Mouse (Mus musculus): ENCODE data around the gene Glis1. TPM values are rescaled to one million over a fixed set of nuclear protein-coding genes. Genes with fewer than 3 reads are reported as not detected.
"Not testable (repeated sequence)": the region's sequence is repeated elsewhere in the genome, so short reads cannot be mapped to it uniquely, and the experiment has no call there.

Glis1 gene
- polyA plus RNA-seq, 1 experiment = 0.31 TPM

DNA sequence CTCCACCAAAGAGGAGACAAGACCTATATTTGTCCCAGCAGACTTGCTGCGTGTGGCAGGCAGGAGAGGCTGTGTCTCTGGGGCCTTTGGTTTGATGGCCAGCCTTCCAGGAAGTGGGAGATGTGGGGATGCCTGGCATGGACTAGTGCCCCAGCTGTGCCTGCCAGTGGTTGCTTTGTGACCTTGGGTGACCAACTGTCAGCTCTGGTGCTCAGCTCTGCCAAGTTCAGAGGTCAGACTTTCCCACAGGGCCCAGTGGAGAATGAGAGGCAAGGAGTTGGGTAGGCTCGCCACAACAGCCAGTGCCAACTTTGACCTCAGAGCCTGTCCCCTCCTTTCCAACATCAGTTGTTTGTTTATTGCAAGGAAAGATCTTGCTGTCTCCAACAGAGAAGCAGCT lies 126.7 kb downstream of the Glis1 start:
- WGBS = 89% methylated on average over 2 of the region's 2 CpGs
- DNase-seq (ENCODE audit: low read depth, low spot score) = no peak

DNA sequence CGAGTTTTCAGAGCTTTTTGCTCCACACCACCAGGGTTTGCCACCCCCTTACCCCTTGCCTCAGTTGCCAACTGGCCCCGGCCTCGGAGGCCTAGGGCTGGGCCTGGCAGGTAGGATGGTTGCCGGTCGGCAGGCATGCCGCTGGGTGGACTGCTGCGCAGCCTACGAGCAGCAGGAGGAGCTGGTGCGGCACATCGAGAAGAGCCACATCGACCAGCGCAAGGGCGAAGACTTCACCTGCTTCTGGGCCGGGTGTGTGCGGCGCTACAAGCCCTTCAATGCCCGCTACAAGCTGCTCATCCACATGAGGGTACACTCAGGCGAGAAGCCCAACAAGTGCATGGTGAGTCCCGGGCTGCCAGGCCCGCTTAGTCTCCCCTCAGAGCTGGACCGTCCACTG lies 133.8 kb downstream of the Glis1 start:
- DNase-seq (ENCODE audit: low read depth, low spot score) = no peak
- 91% methylated on average over 21 of the region's 21 CpGs for WGBS

DNA sequence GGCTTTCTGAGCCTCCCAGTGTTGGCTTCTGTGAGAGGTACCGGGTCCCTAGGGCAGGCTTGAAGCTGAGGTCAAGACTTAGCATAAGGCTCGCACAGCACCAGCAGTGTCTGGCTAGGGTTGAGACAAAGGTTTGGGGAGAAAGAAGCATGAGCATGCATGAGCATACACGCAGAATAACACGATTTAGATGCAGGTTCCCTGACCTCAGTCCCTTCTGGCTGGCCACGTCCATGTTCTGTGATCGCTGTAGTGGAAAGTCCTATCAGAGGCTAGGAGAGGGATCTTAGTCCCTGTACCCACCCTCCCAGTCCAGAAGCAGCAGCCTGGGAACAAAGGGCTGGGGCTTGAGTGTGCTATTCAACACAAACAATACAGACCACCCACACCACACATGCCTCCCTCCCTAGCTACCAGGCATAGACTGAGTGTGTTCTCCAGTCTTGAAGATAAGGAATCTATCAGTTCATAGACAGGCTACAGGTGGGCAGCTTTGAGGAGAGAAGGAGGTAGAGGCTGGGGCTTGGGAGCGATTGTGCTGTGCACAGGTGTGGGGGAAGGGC lies 134.6 kb downstream of the Glis1 start:
- no peak for DNase-seq (ENCODE audit: low read depth, low spot score)
- 92% methylated on average over 7 of the region's 7 CpGs for WGBS

DNA sequence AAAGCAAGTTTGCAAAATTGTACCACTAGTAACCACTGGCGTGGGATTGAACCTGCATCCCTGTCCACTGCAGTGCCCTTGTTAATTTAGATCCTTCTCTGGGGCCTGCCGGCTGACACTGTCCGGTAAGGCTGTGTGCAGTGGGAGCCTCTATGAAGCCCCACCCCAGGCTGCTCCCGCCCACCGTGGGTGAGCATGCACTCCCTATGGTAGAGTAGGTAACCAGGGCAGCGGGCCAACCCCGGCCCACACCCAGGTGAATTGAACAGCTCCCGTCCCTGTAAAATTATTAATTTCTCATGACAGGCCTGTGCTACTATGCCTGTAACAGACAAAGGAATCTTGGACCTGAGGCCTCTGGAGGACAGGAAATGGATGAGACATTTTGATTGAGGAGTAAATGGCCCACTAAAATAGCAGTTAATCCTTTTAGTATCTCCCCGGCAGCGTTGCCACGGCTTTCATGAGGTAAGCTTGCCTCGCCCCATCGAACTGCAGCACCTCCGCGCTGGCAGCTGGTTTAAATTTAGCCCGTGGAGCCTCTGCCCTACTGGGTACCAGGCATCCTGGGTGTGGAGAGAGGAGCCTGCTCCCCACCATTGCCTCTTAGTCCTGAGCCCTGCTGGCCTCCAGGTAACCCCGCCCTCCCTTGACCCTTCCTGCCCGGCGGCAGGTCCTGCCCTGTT lies 136.1 kb downstream of the Glis1 start:
- no peak for DNase-seq (ENCODE audit: low read depth, low spot score)
- 36% methylated on average over 19 of the region's 19 CpGs for WGBS

DNA sequence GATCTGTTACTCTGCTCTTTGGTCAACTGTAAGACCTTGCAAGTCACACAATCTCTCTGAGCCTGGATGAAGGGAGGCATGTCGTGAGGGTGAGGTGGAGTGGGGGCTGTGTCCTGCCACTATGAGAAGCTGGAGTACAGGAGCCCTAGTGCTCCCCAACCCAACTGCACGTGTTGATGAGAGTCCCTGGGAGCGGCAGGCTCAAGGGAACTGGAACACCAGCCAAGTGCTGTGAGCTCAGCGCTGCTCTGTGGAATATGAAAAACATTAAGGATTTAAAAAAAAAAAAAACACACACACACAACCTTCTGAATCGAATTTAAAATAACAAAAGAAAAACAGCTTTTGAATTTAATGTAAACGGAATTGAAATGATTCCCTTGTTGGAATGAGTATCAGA lies 141.4 kb downstream of the Glis1 start:
- WGBS = 68% methylated on average over 6 of the region's 6 CpGs
- DNase-seq (ENCODE audit: low read depth, low spot score) = no peak

DNA sequence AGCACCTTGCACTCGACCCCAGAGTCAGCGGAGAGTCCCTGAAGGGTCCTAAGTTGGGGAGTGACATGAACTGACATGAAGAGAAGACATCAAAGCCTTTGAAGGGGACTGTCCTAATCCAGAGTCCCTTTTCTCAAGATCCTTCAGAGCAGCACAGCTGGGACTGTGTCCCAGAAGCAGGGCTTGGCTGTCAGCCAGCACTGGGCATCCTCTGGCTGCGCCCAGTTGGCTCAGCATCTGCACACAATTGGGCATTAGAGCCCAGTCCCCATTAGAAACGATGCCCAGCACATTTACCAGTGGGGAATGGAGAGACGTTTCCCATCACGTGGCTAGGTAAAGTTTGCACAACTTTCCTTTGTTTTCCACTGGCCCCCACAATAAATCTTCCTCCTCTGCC lies 142.4 kb downstream of the Glis1 start:
- 38% methylated on average over 6 of the region's 6 CpGs for WGBS
- no peak for DNase-seq (ENCODE audit: low read depth, low spot score)

DNA sequence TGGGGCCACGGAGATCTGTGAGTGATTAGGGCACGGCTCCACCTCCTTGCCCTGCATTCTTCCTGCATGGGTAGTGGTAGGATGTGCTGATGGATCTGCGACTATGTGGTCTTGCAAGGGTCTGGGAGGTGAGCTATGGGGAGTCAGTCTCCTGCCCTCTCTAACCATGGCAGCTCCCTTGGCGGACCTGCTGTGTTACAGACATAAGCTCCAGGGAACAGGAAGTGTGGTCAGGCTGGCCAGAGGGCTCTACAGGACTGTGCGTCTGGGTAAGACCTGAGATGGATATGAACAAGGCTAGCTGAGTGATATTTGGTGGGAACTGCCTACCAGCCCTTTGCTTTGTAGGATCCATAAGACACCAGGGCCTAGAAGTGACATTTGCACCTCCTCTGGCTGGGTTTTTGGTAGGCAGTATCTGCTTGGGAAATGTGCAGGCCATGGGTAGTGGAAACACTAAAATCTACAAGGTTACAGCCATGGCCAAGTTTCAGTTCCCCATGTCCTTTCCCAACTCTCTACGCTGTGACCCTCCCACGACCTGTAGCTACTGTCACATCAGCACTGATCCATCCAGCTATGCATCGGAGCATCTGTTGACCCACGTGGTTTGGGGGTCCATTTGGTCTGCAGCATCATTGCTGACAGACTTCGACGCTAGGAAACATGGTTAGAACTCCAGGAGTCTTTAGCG lies 142.9 kb downstream of the Glis1 start:
- no peak for DNase-seq (ENCODE audit: low read depth, low spot score)
- WGBS = 65% methylated on average over 12 of the region's 12 CpGs

DNA sequence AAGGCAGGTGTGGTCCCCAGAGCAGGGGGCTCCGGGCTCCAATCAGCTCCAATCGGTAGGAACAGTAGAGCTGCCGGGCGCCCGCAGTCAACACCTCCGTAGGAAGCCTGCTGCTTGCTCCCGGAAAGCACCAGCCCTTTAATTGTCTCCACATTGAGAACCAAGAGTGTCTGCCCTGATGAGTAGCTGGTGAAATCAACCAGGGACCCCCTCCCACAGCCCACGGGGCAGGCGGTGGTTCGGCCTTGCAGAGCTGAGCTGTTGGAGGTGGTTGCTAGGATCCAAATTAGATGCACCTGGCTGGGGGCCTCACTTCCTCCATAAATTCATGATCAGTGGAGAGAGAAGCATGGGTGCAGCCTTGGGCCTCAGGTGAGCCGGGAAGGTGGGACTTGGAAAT lies 146.5 kb downstream of the Glis1 start:
- WGBS = 86% methylated on average over 11 of the region's 11 CpGs
- no peak for DNase-seq (ENCODE audit: low read depth, low spot score)

DNA sequence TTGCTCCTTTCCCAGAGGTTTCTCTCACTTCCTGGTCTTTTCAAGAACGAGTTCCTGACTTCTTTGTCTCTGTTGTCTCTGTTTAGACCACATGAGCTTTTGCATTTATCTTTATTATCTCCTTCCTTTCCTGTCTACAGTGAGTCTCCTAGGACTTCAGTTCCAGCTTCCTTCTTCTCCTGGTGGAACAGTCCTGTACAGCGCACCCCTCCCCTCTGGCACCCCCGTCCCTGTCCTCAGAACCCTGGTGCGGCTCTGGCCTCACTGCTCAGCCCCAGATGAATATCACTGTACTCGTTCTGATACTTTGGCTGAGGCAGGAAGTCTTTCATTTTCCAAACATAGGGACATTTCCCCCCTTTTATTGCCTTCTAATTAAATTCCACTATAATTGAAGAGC lies 152.0 kb downstream of the Glis1 start:
- 57% methylated on average over 5 of the region's 5 CpGs for WGBS
- DNase-seq (ENCODE audit: low read depth, low spot score) = no peak

DNA sequence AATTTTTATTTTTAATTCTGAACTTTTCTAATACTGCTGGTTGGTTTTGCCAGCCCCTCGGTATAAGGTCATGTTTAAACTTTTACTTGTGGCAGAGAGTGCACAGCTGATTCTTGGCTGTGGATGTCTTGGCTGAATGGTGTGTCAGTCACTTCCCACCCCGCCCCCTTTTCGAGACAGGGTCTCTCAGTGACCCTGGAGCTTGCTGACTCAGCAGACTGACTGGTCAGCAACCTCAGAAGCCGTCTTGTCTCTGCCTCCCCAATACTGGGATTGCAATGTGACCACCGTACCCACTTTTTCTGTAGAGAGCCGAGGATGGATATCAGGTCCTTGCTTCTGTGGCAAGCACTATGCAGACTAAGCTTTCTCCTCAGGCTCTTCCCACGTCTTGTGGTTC lies 154.2 kb downstream of the Glis1 start:
- WGBS = 79% methylated on average over 7 of the region's 7 CpGs
- no peak for DNase-seq (ENCODE audit: low read depth, low spot score)

DNA sequence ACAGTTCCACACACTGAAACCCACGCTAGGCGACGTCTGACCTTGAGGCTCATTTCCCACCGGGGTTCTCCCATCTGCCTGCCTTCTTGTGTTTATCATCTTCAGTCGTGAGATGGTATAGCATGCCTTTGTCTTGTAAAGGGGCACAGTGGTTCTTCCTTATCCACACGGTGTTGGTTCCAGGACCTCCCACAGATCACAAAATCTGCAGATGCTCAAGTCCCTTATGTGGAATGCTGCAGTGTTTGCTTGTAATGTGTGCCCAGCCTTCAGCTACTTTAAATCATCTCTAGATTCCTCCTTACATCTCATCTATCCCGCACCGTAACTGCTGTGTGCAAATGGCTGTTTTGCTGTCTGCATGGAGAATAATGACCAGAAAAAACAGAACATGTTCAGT lies 154.7 kb downstream of the Glis1 start:
- WGBS = 73% methylated on average over 8 of the region's 8 CpGs
- no peak for DNase-seq (ENCODE audit: low read depth, low spot score)

DNA sequence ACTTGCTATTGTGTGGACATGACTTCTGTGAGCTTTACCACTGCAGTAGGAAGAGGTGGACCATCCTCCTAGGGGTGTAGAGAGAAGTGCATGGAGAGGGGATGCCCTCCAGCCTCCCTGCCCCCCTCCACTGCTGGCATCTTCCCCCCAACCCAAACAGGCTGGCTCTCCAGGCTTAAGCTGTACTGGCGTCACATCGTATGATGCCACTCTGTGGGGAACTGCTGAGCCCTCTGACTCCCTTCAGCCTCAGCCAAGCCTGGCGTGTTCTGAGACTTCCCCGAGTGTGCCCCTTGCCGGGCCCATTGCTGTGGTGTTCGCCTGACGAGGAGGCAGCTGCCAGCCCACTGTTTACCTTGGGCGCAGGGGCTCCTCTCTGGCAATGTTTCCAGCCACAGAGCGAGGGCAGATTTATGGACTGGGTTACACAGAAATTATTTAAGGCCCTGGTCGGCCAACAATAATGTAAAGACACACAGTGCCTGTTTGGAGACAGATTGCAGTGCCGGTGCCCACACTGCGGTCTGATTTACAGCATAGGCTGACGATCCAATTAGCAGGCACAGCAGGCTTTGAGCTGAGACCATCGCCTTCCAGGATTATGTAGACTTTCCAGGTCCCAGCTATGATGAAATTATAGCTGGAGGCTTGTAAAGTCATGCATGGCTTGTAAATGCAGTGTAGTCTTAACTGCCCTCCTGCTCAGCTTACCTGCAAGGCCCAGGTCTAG lies 156.6 kb downstream of the Glis1 start:
- no peak for DNase-seq (ENCODE audit: low read depth, low spot score)
- 38% methylated on average over 14 of the region's 14 CpGs for WGBS

DNA sequence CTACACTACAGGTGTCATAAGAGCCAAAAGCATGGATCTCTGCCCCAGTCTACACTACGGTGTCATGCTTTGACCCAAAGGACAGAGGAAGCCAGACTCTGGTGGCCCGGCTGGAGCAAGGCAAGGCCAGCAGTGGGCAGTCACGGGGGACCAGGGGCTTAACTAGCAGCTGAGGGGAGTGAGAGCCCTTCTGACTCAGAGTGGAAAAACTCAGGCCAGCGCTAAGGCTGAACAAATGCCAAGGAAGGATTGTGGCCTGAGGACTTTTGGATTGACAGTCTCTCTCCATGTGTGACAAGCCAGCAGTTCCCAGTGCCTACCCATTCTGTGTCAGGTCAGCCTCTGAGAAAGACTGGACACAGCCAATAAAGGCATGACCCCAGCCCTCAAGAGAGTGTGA lies 159.0 kb downstream of the Glis1 start:
- WGBS = 79% methylated on average over 4 of the region's 4 CpGs
- DNase-seq (ENCODE audit: low read depth, low spot score) = no peak

DNA sequence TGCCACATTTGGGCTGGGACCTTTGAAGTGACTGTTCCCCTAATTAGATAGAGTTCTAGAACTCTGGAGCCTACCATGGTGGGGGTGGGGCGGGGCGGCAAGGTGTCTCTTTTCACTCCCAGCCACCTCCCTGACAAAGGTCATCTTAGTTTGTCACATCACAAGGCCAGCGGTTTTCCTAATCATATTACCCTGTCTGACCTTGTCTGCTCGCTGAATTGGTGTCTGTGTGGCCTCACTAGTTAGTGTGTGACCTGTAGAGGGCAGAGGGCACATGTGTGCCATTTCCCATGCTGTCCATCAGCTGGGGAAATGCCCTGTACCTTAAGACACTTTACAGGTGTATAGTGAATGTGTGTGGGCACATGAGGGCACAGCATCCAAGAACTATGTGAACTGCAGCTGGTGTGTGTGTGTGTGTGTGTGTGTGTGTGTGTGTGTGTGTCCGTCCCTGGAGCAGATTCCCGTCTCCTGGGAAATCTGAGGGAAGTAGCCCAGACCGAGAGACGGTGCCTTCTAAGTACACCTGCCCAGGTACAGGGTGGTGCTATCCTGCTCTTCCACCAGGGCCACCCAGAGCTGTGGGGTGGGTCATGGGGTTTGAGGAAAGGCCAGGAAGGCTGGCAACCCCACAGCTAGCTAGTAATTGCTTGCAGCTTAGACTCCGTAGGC lies 163.0 kb downstream of the Glis1 start:
- WGBS = 55% methylated on average over 9 of the region's 9 CpGs
- DNase-seq (ENCODE audit: low read depth, low spot score) = no peak

DNA sequence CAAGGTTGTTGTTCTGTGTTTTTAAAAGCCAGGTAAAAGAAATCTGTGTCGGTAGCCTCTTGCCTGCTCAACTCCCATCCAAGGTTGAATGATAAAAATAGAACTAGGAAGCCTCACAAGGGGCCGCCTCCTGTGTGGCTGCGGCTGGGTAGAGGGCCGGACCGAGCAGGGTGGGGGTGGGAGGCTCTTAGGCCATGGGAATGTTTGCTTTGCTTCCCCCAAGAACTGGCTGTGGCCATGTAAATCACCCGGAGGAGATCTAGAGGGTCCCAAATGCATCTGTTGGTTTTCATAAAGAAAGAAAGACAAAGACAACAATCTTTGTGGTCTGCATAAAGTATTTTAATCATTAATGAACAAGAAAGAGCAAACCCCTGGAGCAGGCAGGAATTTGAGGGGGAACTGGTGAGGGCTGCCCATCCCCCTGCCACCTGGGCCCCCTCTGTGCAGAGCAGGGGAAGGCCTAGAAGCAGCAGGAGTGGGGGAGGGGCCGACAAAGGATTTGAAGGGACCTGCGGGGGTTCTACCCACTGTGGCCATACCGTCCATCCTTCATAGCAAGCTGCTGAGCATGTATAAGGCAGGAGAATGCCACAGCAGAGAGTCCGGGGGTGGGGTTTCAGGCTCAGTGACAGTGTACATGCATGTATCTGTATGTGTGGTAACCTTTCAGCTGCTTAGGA lies 163.6 kb downstream of the Glis1 start:
- DNase-seq (ENCODE audit: low read depth, low spot score) = no peak
- 51% methylated on average over 10 of the region's 10 CpGs for WGBS

DNA sequence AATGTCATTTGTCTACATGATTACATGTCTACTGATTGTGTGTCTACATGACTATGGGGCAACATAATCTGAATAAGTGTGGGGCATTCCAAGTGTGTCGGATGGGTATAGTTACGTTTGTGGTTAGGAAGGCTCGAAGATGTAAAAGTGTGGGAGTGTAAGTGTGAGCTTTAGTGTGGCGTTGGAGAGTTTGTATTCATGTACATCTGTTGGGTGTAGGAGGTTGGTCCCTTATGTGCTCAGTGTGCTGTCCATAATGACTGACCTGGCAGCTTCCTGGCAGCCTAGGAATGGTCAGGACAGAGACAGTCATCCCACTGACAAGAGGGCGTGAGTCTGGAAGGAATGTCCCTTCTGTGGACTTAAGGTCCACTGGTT lies 164.2 kb downstream of the Glis1 start:
- not testable (repeated sequence) for DNase-seq (ENCODE audit: low read depth, low spot score)
- 94% methylated on average over 5 of the region's 5 CpGs for WGBS

DNA sequence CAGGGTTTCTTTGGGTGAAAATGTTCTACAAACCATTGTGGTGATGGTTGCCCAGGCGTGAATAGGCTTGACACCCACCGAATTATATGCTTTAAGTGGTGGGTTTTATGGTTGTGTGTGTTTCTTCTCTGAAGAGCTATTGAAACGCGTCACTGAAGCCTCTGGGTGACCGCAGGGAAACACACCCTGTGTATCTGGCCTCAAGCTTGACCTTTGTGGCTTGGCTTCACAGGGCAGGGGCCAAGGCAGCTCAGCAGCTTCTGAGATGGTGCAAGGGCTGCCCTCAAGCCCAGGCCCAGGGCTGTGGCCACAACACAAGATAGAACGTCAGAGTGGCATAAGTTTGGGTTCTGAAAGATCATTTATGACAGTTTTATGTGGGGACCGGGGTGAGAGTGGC lies 167.9 kb downstream of the Glis1 start:
- DNase-seq (ENCODE audit: low read depth, low spot score) = no peak
- WGBS = 65% methylated on average over 7 of the region's 7 CpGs

DNA sequence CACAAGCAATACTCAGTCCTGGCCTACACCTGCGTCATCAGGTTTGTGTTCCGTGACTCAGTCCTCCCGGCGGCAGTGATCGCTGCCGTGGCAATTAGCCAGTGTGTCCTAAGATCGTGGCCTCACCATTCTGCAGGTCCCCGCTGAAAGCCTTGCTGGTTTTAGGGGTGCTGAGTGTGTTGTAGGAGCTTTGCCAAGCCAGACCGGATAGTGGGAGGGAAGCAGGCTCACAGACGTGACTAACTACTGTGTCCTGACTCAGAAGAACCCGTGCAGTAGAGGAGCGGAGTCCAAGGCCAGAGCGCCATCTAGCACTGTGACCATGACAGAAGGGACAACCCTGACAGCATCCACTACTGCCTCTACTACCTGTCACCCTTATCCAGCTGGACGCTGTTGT lies 168.4 kb downstream of the Glis1 start:
- 63% methylated on average over 14 of the region's 14 CpGs for WGBS
- DNase-seq (ENCODE audit: low read depth, low spot score) = no peak

DNA sequence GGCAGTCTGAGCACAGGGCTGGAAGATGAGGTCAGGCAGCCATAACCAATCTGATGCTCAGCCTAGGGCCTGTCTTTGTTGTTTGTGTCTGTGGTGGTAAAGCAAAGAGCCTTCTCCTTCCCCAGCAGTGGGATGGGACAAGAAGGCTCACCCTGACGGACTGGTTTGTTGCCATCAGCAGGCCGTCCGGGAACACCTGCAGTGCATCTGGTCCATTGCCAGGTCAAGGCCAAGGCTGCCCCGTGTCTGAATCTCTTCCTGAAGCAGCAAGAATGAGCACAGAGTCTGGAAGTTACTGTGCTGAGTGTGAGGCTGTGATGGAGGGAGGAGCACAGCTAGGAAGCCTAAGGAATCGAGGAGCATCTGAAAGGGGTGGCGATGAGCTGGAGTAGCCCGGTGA lies 168.8 kb downstream of the Glis1 start:
- 55% methylated on average over 7 of the region's 7 CpGs for WGBS
- DNase-seq (ENCODE audit: low read depth, low spot score) = no peak
